Mouse (Mus musculus) right cerebral cortex, adult 2 months (tissue): ENCODE results near the gene Gm11077.
A peak's percentile ranks its signal among the peaks of the same experiment; 100 is the strongest.

Experiments
- DNase-seq, 2 experiments: peaks; one replicate each; pipeline ENCODE4 v3.0.0; 2021 to 2022; ENCODE audit warnings: low spot score in 2 of 2

Gm11077 gene

GRCm38 (mm10) chr6:140747591-140747990 is 18.5 kb downstream of the Gm11077 start:
- no peak for DNase-seq

- DNase-seq = no peak
These were observed 21.4 kb downstream of the Gm11077 start for GRCm38 (mm10) chr6:140750371-140751080.

GRCm38 (mm10) chr6:140766365-140766764 is 37.3 kb downstream of the Gm11077 start:
- peak; percentile 39 to 73 for DNase-seq

- DNase-seq = no peak
These were observed 38.2 kb downstream of the Gm11077 start for GRCm38 (mm10) chr6:140767237-140767636.

- DNase-seq = no peak
These were observed 39.1 kb downstream of the Gm11077 start for GRCm38 (mm10) chr6:140768180-140768579.

- DNase-seq = no peak
These were observed 40.0 kb downstream of the Gm11077 start for GRCm38 (mm10) chr6:140768859-140769640.

- DNase-seq = no peak
These were observed 47.2 kb downstream of the Gm11077 start for GRCm38 (mm10) chr6:140776274-140776673.

- DNase-seq = no peak
These were observed 53.4 kb downstream of the Gm11077 start for GRCm38 (mm10) chr6:140782524-140782923.

- no peak for DNase-seq
These were observed 57.0 kb downstream of the Gm11077 start for GRCm38 (mm10) chr6:140786058-140786457.

- DNase-seq = peak in 1 of 2 experiments; percentile 8
These were observed 60.8 kb downstream of the Gm11077 start for GRCm38 (mm10) chr6:140789850-140790249.

- DNase-seq = no peak
These were observed 64.7 kb downstream of the Gm11077 start for GRCm38 (mm10) chr6:140793676-140794262.

GRCm38 (mm10) chr6:140798841-140799240 is 69.8 kb downstream of the Gm11077 start:
- DNase-seq = no peak

GRCm38 (mm10) chr6:140799435-140800040 is 70.5 kb downstream of the Gm11077 start:
- DNase-seq = no peak

GRCm38 (mm10) chr6:140800587-140800986 is 71.5 kb downstream of the Gm11077 start:
- no peak for DNase-seq
